Mouse (Mus musculus): ENCODE measurements around the gene Hbp1. TPM values are rescaled to one million over a fixed set of nuclear protein-coding genes. Genes with fewer than 3 reads are reported as not detected.

Gene Hbp1
- polyA plus RNA-seq (2015; fragmentation: Nextera tagmentation; extraction: Ambion mirVana), result 51.5 and 58.8 TPM in 2 replicates

GRCm38 (mm10) chr12:31949759-31950658 lies at the start of gene Hbp1:
Hbp1 (minus strand) TSS chr12:31950535.
- Histone ChIP-seq H3K27ac (ENCODE audit: low read length) (peak within 1 kb of the TSS; percentile 98), H3K9ac (ENCODE audit: low read depth, low read length) (peak within 1 kb of the TSS; percentile 100), H3K4me2 (ENCODE audit: low read depth, low read length) (peak within 1 kb of the TSS; percentile 95), H3K4me3 (ENCODE audit: low read depth, low read length) (peak within 1 kb of the TSS; percentile 96), H3K27me3 (ENCODE audit: control insufficient read depth, insufficient read depth, low read depth, low read length) (no peaks in the 10 kb centered on the region), H3K4me1 (ENCODE audit: control insufficient read depth, low read depth, low read length) (peaks cover 17% of the 10 kb centered on the region), H3K9me3 (replicated peaks; ENCODE audit: control insufficient read depth, low read length) (no peaks in the 10 kb centered on the region), H3K36me3 (ENCODE audit: control insufficient read depth, insufficient read depth) (no peaks in the 10 kb centered on the region)
- WGBS (ENCODE audit: insufficient replicate concordance), result under 1% methylated on average over 53 of the region's 71 CpGs
- ATAC-seq (ENCODE audit: low read depth), result peak; percentile 91

DNA sequence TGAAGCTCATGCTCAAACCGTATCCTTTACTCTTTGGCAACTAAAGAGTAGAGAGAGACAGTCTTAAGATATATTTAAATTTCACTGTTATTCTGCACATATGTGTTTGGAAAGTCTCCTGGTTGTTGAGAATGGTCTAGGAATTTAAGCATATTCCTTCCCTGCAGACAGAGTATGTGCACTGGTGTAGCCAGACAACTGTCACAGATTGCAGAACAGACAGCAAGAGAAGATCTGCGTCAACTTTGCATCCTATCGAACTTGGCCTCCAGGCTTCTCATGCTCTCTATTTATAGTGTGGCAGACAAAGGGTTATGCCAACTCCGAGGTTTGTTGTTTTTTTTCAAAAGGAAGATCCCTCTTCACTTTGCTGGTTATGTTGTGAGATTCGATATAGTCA lies 48.4 kb upstream of the Hbp1 start:
- Histone ChIP-seq H3K9ac (ENCODE audit: low read depth, low read length) (no peak overlapping the region), H3K4me2 (ENCODE audit: low read depth, low read length) (no peak overlapping the region), H3K36me3 (ENCODE audit: control insufficient read depth, insufficient read depth) (no peaks in the 10 kb centered on the region; the same call in 1 of the 2 replicates), H3K27ac (ENCODE audit: low read length) (no peak overlapping the region), H3K9me3 (replicated peaks; ENCODE audit: control insufficient read depth, low read length) (no peaks in the 10 kb centered on the region), H3K27me3 (ENCODE audit: control insufficient read depth, insufficient read depth, low read depth, low read length) (no peaks in the 10 kb centered on the region), H3K4me3 (ENCODE audit: low read depth, low read length) (no peak overlapping the region), H3K4me1 (ENCODE audit: control insufficient read depth, low read depth, low read length) (peaks cover 32% of the 10 kb centered on the region)
- WGBS (ENCODE audit: insufficient replicate concordance), result 50% methylated on average over 5 of the region's 5 CpGs
- ATAC-seq (ENCODE audit: low read depth), result no peak

- Histone ChIP-seq H3K4me3 (ENCODE audit: low read depth, low read length) (no peak overlapping the region), H3K9ac (ENCODE audit: low read depth, low read length) (no peak overlapping the region), H3K4me2 (ENCODE audit: low read depth, low read length) (peak overlapping the region; percentile 6; the same call in 1 of the 2 replicates), H3K36me3 (ENCODE audit: control insufficient read depth, insufficient read depth) (peaks cover 7% of the 10 kb centered on the region), H3K9me3 (replicated peaks; ENCODE audit: control insufficient read depth, low read length) (no peaks in the 10 kb centered on the region), H3K27me3 (ENCODE audit: control insufficient read depth, insufficient read depth, low read depth, low read length) (no peaks in the 10 kb centered on the region), H3K4me1 (ENCODE audit: control insufficient read depth, low read depth, low read length) (peaks cover 32% of the 10 kb centered on the region), H3K27ac (ENCODE audit: low read length) (peak overlapping the region; percentile 81)
- ATAC-seq (ENCODE audit: low read depth), result no peak
- WGBS (ENCODE audit: insufficient replicate concordance), result 29% methylated on average over 3 of the region's 3 CpGs
Measured at GRCm38 (mm10) chr12:31997328-31997878, 47.1 kb upstream of the Hbp1 start.

DNA sequence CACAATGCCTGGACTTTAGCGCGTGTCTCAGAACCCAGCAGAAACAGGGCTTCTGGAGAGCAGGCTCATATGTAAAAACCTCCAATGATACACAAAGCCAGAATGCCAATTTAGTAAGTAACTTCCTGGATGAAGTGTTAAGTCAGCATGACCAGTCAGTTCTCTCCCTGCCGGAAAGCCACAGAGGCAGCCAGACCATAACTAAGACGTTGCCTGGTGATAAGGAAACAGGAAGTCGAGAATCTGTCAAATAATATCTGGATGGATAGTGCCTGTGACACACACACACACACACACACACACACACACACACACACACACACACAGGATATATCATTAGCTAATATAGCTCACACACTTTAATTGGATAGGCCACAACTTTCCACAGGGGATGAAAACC lies 46.5 kb upstream of the Hbp1 start:
- no peaks in the 10 kb centered on the region for H3K9me3 ChIP-seq (replicated peaks; ENCODE audit: control insufficient read depth, low read length)
- peak overlapping the region; percentile 81 for H3K27ac ChIP-seq (ENCODE audit: low read length)
- H3K9ac ChIP-seq (ENCODE audit: low read depth, low read length), result no peak overlapping the region

GRCm38 (mm10) chr12:31990575-31990974 lies 40.2 kb upstream of the Hbp1 start:
- ATAC-seq (ENCODE audit: low read depth), result no peak
- WGBS (ENCODE audit: insufficient replicate concordance), result 91% methylated on average over 4 of the region's 4 CpGs
- H3K36me3 ChIP-seq (ENCODE audit: control insufficient read depth, insufficient read depth), result peaks cover 12% of the 10 kb centered on the region

More for the DNA sequence above, 46.5 kb upstream of the Hbp1 start:
- Histone ChIP-seq H3K27me3 (ENCODE audit: control insufficient read depth, insufficient read depth, low read depth, low read length) (no peaks in the 10 kb centered on the region), H3K4me1 (ENCODE audit: control insufficient read depth, low read depth, low read length) (peaks cover 32% of the 10 kb centered on the region), H3K4me2 (ENCODE audit: low read depth, low read length) (peak overlapping the region; percentile 6; the same call in 1 of the 2 replicates), H3K36me3 (ENCODE audit: control insufficient read depth, insufficient read depth) (peaks cover 7% of the 10 kb centered on the region), H3K4me3 (ENCODE audit: low read depth, low read length) (no peak overlapping the region)
- WGBS (ENCODE audit: insufficient replicate concordance), result 15% methylated on average over 5 of the region's 5 CpGs
- ATAC-seq (ENCODE audit: low read depth), result peak; percentile 90

DNA sequence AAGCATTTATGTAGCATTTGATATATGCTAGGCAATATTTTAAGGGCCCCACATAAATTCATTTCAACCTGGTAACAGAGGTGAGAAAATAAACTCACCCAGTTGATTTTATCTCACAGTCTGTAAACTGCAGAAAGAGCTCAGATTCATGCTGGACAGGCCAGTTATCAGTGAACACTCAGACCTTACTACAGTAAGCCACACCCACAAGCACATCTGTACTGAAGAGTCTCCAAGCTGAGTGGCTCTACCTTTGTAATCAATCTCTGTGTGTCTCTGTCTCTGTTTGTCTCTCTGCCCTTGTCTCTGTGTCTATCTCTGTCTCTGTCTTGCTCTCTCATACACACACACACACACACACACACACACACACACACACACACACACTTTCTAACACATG lies 39.4 kb upstream of the Hbp1 start:
- H3K9ac ChIP-seq (ENCODE audit: low read depth, low read length), result no peak overlapping the region
- H3K4me3 ChIP-seq (ENCODE audit: low read depth, low read length), result no peak overlapping the region
- no peaks in the 10 kb centered on the region for H3K9me3 ChIP-seq (replicated peaks; ENCODE audit: control insufficient read depth, low read length)
- H3K27me3 ChIP-seq (ENCODE audit: control insufficient read depth, insufficient read depth, low read depth, low read length), result no peaks in the 10 kb centered on the region
- H3K36me3 ChIP-seq (ENCODE audit: control insufficient read depth, insufficient read depth), result peaks cover 12% of the 10 kb centered on the region
- peaks cover 9% of the 10 kb centered on the region for H3K4me1 ChIP-seq (ENCODE audit: control insufficient read depth, low read depth, low read length)
- H3K4me2 ChIP-seq (ENCODE audit: low read depth, low read length), result no peak overlapping the region
- H3K27ac ChIP-seq (ENCODE audit: low read length), result no peak overlapping the region
- peak; percentile 73 for ATAC-seq (ENCODE audit: low read depth)

More at GRCm38 (mm10) chr12:31990575-31990974, 40.2 kb upstream of the Hbp1 start:
- Histone ChIP-seq H3K9me3 (replicated peaks; ENCODE audit: control insufficient read depth, low read length) (no peaks in the 10 kb centered on the region), H3K27me3 (ENCODE audit: control insufficient read depth, insufficient read depth, low read depth, low read length) (no peaks in the 10 kb centered on the region), H3K4me2 (ENCODE audit: low read depth, low read length) (no peak overlapping the region), H3K9ac (ENCODE audit: low read depth, low read length) (no peak overlapping the region), H3K4me3 (ENCODE audit: low read depth, low read length) (no peak overlapping the region), H3K27ac (ENCODE audit: low read length) (no peak overlapping the region), H3K4me1 (ENCODE audit: control insufficient read depth, low read depth, low read length) (peaks cover 9% of the 10 kb centered on the region)

- H3K4me3 ChIP-seq (ENCODE audit: low read depth, low read length), result no peak overlapping the region
- peaks cover 5% of the 10 kb centered on the region; the same call in 1 of the 2 replicates for H3K36me3 ChIP-seq (ENCODE audit: control insufficient read depth, insufficient read depth)
- no peaks in the 10 kb centered on the region for H3K9me3 ChIP-seq (replicated peaks; ENCODE audit: control insufficient read depth, low read length)
- no peaks in the 10 kb centered on the region for H3K27me3 ChIP-seq (ENCODE audit: control insufficient read depth, insufficient read depth, low read depth, low read length)
- no peak overlapping the region for H3K4me2 ChIP-seq (ENCODE audit: low read depth, low read length)
- H3K9ac ChIP-seq (ENCODE audit: low read depth, low read length), result no peak overlapping the region
- 68% methylated on average over 2 of the region's 2 CpGs for WGBS (ENCODE audit: insufficient replicate concordance)
- H3K4me1 ChIP-seq (ENCODE audit: control insufficient read depth, low read depth, low read length), result peaks cover 9% of the 10 kb centered on the region
- no peak overlapping the region for H3K27ac ChIP-seq (ENCODE audit: low read length)
- no peak for ATAC-seq (ENCODE audit: low read depth)
Measured at GRCm38 (mm10) chr12:31986463-31986862, 36.1 kb upstream of the Hbp1 start.

DNA sequence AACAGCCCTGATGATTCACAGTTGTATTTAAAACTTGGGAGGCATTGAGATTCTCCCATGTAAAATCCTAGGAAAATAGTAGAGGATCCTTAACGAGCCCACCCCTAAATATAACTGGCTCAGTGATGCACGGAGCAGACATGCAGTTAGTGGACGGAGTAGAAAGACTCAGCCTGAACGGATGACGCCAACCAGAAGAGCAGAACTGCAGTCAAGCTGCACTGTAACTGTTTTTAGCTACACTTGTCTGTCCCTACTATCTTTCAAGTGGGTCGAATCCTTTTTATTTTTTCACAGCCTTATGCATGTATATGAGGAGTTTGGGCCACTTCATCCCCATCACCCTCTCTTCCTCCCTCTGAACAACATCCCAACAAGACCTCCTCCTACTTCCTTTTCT lies 35.4 kb upstream of the Hbp1 start:
- Histone ChIP-seq H3K36me3 (ENCODE audit: control insufficient read depth, insufficient read depth) (peaks cover 5% of the 10 kb centered on the region; the same call in 1 of the 2 replicates), H3K4me1 (ENCODE audit: control insufficient read depth, low read depth, low read length) (peaks cover 9% of the 10 kb centered on the region), H3K27me3 (ENCODE audit: control insufficient read depth, insufficient read depth, low read depth, low read length) (no peaks in the 10 kb centered on the region), H3K9ac (ENCODE audit: low read depth, low read length) (no peak overlapping the region), H3K4me3 (ENCODE audit: low read depth, low read length) (no peak overlapping the region), H3K9me3 (replicated peaks; ENCODE audit: control insufficient read depth, low read length) (no peaks in the 10 kb centered on the region), H3K4me2 (ENCODE audit: low read depth, low read length) (no peak overlapping the region), H3K27ac (ENCODE audit: low read length) (no peak overlapping the region)
- whole genome bisulfite sequencing (ENCODE audit: insufficient replicate concordance), result 84% methylated on average over 6 of the region's 6 CpGs
- ATAC-seq (ENCODE audit: low read depth), result no peak

DNA sequence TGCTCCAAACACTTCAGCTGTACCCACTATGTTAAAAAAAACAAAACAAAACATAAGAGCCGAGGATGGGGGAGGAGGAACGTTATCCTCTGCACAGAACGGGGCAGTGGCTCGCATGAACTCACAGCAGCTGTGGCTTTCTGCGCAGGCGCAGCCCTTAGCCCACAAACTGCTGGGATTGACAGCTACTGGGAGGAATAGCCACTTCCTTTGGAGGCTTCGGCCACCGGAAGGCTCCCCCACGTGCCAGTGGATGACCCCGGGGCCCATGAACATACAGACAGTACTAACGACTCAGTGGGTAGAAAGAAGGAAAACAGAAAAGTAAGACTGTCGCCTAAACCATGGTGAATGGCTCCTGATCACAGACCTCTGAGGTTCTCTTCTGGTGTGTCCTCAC lies 34.3 kb upstream of the Hbp1 start:
- Histone ChIP-seq H3K27me3 (ENCODE audit: control insufficient read depth, insufficient read depth, low read depth, low read length) (no peaks in the 10 kb centered on the region), H3K36me3 (ENCODE audit: control insufficient read depth, insufficient read depth) (peaks cover 5% of the 10 kb centered on the region; the same call in 1 of the 2 replicates), H3K4me1 (ENCODE audit: control insufficient read depth, low read depth, low read length) (peaks cover under 1% of the 10 kb centered on the region), H3K4me2 (ENCODE audit: low read depth, low read length) (no peak overlapping the region), H3K9me3 (replicated peaks; ENCODE audit: control insufficient read depth, low read length) (no peaks in the 10 kb centered on the region), H3K9ac (ENCODE audit: low read depth, low read length) (no peak overlapping the region), H3K4me3 (ENCODE audit: low read depth, low read length) (no peak overlapping the region), H3K27ac (ENCODE audit: low read length) (no peak overlapping the region)
- no peak for ATAC-seq (ENCODE audit: low read depth)
- 31% methylated on average over 12 of the region's 12 CpGs for WGBS (ENCODE audit: insufficient replicate concordance)
